Mouse (Mus musculus): Measurements from ENCODE around the gene Hnrnpd.
A peak's percentile ranks its signal among the peaks of the same experiment; 100 is the strongest.

The Hnrnpd gene

GRCm38 (mm10) chr5:99978699-99979442 lies at the start of gene Hnrnpd, which contains the start of gene 4930524J08Rik:
TSS of gene Hnrnpd (minus strand) at chr5:99978938.
TSS of gene 4930524J08Rik (plus strand) at chr5:99979061.
- DNase-seq = peak; percentile 85 to 92

GRCm38 (mm10) chr5:100024868-100025267 lies 46.1 kb upstream of the Hnrnpd start:
- DNase-seq = no peak

GRCm38 (mm10) chr5:100024403-100024802 lies 45.7 kb upstream of the Hnrnpd start:
- no peak for DNase-seq

GRCm38 (mm10) chr5:100020089-100020488 lies 41.4 kb upstream of the Hnrnpd start:
- no peak for DNase-seq

- DNase-seq = no peak
These were observed 33.9 kb upstream of the Hnrnpd start for GRCm38 (mm10) chr5:100012599-100012998.

GRCm38 (mm10) chr5:100008485-100008884 lies 29.7 kb upstream of the Hnrnpd start:
- no peak for DNase-seq

GRCm38 (mm10) chr5:100007040-100007375 lies 28.3 kb upstream of the Hnrnpd start:
- no peak for DNase-seq

GRCm38 (mm10) chr5:100006324-100007039 lies 27.7 kb upstream of the Hnrnpd start:
- no peak for DNase-seq

- DNase-seq = no peak
These were observed 27.2 kb upstream of the Hnrnpd start for GRCm38 (mm10) chr5:100005896-100006295.

- DNase-seq = no peak
These were observed 26.7 kb upstream of the Hnrnpd start for GRCm38 (mm10) chr5:100005431-100005830.

GRCm38 (mm10) chr5:100003895-100004294 lies 25.2 kb upstream of the Hnrnpd start:
- DNase-seq = no peak

GRCm38 (mm10) chr5:100000500-100000899 lies 21.8 kb upstream of the Hnrnpd start:
- DNase-seq = no peak

GRCm38 (mm10) chr5:100000048-100000447 lies 21.3 kb upstream of the Hnrnpd start:
- DNase-seq = no peak

- no peak for DNase-seq
These were observed 15.9 kb upstream of the Hnrnpd start for GRCm38 (mm10) chr5:99994680-99995079.

GRCm38 (mm10) chr5:99994166-99994565 lies 15.4 kb upstream of the Hnrnpd start:
- no peak for DNase-seq

GRCm38 (mm10) chr5:99983452-99984061 lies 4.8 kb upstream of the Hnrnpd start:
- no peak for DNase-seq

- DNase-seq = peak; percentile 70 to 82
These were observed 1.0 kb downstream of the Hnrnpd start for GRCm38 (mm10) chr5:99977516-99978301.

- DNase-seq = no peak
These were observed 2.3 kb downstream of the Hnrnpd start for GRCm38 (mm10) chr5:99976334-99976955.

GRCm38 (mm10) chr5:99975776-99976175 lies 3.0 kb downstream of the Hnrnpd start:
- DNase-seq = no peak

- no peak for DNase-seq
These were observed 3.7 kb downstream of the Hnrnpd start for GRCm38 (mm10) chr5:99975061-99975460.

- DNase-seq = no peak
These were observed 4.8 kb downstream of the Hnrnpd start for GRCm38 (mm10) chr5:99973941-99974340.

- no peak for DNase-seq
These were observed 18.8 kb downstream of the Hnrnpd start for GRCm38 (mm10) chr5:99959960-99960359.

Data from thymus, postnatal 36 days (tissue).